Mouse (Mus musculus) heart, postnatal 4 days (tissue): ENCODE measurements around the gene Lamtor2. TPM values are rescaled to one million over a fixed set of nuclear protein-coding genes. Genes with fewer than 3 reads are reported as not detected.
"Not testable (repeated sequence)": the region's sequence is repeated elsewhere in the genome, so short reads cannot be mapped to it uniquely, and the experiment has no call there.

Experiments
- DNase-seq: peaks from one replicate; pipeline ENCODE4 v3.0.0; 2021
- total RNA-seq, 2 experiments: library from RNA; stranded (reverse); gene quantifications; 2 replicates each; pipeline ENCODE4 v1.2.3; 2021

Lamtor2 gene
- 10 to 100 TPM; 81.9 to 89.1 TPM for total RNA-seq

GRCm38 (mm10) chr3:88552676-88553524 lies at the start of gene Lamtor2:
Lamtor2 (minus strand) TSS chr3:88553074.
- peak; percentile 98 for DNase-seq

- DNase-seq = no peak
Measured at GRCm38 (mm10) chr3:88602466-88602865, 49.6 kb upstream of the Lamtor2 start.

- DNase-seq = not testable (repeated sequence)
Measured at GRCm38 (mm10) chr3:88596547-88596946, 43.7 kb upstream of the Lamtor2 start.

GRCm38 (mm10) chr3:88593893-88594580 lies 41.2 kb upstream of the Lamtor2 start:
- DNase-seq = no peak

- no peak for DNase-seq
Measured at GRCm38 (mm10) chr3:88592942-88593576, 40.2 kb upstream of the Lamtor2 start.

GRCm38 (mm10) chr3:88591950-88592731 lies 39.3 kb upstream of the Lamtor2 start:
- DNase-seq = peak; percentile 57

GRCm38 (mm10) chr3:88591044-88591443 lies 38.2 kb upstream of the Lamtor2 start:
- DNase-seq = no peak

GRCm38 (mm10) chr3:88590246-88590645 lies 37.4 kb upstream of the Lamtor2 start:
- DNase-seq = no peak

GRCm38 (mm10) chr3:88586640-88587039 lies 33.8 kb upstream of the Lamtor2 start:
- DNase-seq = no peak

GRCm38 (mm10) chr3:88585769-88586168 lies 32.9 kb upstream of the Lamtor2 start:
- no peak for DNase-seq

GRCm38 (mm10) chr3:88579454-88580117 lies 26.7 kb upstream of the Lamtor2 start:
- DNase-seq = peak; percentile 83

- DNase-seq = no peak
Measured at GRCm38 (mm10) chr3:88578498-88579424, 25.9 kb upstream of the Lamtor2 start.

- DNase-seq = not testable (repeated sequence)
Measured at GRCm38 (mm10) chr3:88577846-88578245, 25.0 kb upstream of the Lamtor2 start.

- no peak for DNase-seq
Measured at GRCm38 (mm10) chr3:88575540-88575939, 22.7 kb upstream of the Lamtor2 start, which contains the start of gene Ssr2. Ssr2 (plus strand) TSS chr3:88575876.

GRCm38 (mm10) chr3:88573810-88574209 lies 20.9 kb upstream of the Lamtor2 start:
- DNase-seq = no peak

GRCm38 (mm10) chr3:88572835-88573234 lies 20.0 kb upstream of the Lamtor2 start:
- no peak for DNase-seq

GRCm38 (mm10) chr3:88571856-88572255 lies 19.0 kb upstream of the Lamtor2 start:
- DNase-seq = no peak

- no peak for DNase-seq
Measured at GRCm38 (mm10) chr3:88570341-88570740, 17.5 kb upstream of the Lamtor2 start.

- DNase-seq = no peak
Measured at GRCm38 (mm10) chr3:88569694-88570093, 16.8 kb upstream of the Lamtor2 start.

GRCm38 (mm10) chr3:88569093-88569492 lies 16.2 kb upstream of the Lamtor2 start:
- no peak for DNase-seq

- DNase-seq = no peak
Measured at GRCm38 (mm10) chr3:88568615-88569014, 15.7 kb upstream of the Lamtor2 start.
